Mouse (Mus musculus) megakaryocyte-erythroid progenitor cell, adult 5-6 weeks (primary cell): ENCODE measurements around the gene Ell3. TPM values are rescaled to one million over a fixed set of nuclear protein-coding genes. Genes with fewer than 3 reads are reported as not detected.
"Not testable (repeated sequence)": the region's sequence is repeated elsewhere in the genome, so short reads cannot be mapped to it uniquely, and the experiment has no call there.

Source experiments
- ATAC-seq: replicated peaks from 2 replicates; pipeline ENCODE4 v1.8.0; 2016; ENCODE audit warnings: mild to moderate bottlenecking, inconsistent platforms; ENCODE audit not compliant: severe bottlenecking, poor library complexity, low FRiP score, low TSS enrichment
- total RNA-seq, 2 experiments: library from RNA; stranded (forward) in 1 of 2; stranded (reverse) in 1 of 2; fragments of 200-1000, 215-1000 nt in 1 of 2; fragments of >200 nt in 1 of 2; fragmentation: Nextera tagmentation in 1 of 2; gene quantifications; 2 replicates each; pipeline ENCODE4 v1.2.3; 2014 to 2017

Gene Ell3
- total RNA-seq (2014; fragmentation: Nextera tagmentation) (not detected in 2 replicates), total RNA-seq (2017) (not detected in 2 replicates)

DNA sequence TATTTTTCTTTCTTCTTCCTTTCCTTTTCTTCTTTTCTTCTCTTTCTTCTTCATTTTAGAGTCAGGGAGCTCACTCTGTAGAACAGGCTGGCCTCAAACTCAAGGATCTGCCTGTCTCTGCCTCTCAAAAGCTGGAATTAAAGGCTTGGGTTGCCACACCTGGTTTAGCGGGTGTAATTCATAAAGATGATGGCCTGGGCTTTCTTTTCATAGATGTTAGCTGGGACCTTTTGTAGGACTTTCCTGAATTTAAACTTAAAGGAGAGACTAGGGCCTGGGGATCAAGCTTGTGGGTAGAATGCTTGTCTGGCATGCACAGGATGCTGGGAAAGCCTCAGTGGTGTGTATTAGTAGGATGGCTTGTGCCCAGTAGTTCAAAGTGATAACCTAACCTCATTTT lies at the start of gene Ell3:
TSS of gene Ell3 (minus strand) at position 101 of the 400 bp plus-strand sequence.
- ATAC-seq, result no peak

DNA sequence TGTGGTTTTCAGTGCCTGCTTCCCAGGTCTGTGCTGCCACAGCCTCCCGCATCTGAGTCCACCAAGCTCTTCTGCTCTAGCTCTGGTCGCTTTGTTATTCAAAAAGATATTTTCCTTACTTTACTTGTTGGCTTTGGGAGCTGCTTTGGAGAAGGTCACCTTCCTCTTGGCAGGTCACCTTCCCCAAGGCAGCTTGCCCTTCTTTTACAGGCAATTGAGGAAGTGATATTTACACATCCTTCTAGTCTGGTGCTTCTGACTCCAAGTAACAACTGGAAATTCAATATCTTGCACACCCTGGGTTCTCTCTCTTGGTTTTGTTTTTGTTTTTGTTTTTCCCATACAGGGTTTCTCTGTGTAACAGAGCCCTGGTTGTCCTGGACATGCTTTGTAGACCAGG lies 40.3 kb upstream of the Ell3 start:
- not testable (repeated sequence) for ATAC-seq

DNA sequence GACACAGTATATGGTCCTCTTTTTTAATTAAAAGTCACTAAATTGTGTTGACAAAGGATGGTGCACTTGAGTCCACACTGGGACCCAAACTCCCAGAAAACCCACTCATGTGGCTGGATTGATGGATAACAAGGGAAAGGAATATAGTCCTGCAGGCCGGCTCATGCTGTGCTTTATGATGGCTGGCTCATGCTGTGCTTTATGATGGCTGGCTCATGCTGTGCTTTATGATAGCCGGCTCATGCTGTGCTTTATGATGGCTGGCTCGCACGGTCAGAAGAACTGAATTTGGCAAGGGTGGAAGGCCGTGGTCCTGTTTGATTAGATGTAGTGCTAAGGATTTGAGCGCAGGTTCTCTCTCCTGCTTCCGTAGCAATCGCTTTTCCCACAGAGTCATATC lies 39.5 kb upstream of the Ell3 start:
- no peak for ATAC-seq

DNA sequence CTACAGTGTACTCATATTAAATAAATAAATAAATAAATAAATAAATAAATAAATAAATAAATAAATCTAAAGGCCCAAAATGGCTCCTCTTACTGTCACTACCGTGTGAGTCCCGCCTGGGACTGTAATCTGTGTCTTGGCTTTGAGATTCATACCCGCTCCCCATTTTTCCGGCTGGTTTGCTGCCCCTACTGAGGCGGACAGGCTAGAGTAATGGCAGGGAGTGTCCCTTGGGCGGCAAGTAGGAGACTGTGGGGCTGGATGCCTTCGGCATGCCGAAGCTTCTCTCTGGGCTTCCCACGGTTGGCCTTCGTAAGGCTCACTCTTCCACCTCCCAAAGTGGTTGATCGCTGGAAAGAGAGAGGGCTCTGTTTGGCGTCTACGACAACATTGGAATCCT lies 36.8 kb upstream of the Ell3 start:
- peak; percentile 32; the same call in 1 of the 2 replicates for ATAC-seq

DNA sequence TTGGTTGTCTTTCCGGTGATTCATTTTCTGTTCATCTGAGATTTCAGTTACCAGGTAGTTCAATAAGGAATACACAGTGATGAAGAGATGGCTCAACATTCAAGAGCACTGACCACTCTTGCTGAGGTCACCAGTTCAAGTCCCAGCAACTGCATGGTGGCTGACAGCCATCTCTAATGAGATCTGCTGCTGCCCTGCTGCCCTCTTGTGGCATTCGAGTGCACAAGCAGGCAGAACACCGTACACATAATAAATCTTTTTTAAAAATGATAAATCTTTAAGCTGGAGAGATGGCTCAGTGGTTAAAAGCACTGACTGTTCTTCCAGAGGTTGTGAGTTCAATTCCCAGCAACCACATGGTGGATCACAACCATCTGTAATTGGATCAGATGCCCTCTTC lies 36.4 kb upstream of the Ell3 start:
- ATAC-seq, result peak; percentile 70

DNA sequence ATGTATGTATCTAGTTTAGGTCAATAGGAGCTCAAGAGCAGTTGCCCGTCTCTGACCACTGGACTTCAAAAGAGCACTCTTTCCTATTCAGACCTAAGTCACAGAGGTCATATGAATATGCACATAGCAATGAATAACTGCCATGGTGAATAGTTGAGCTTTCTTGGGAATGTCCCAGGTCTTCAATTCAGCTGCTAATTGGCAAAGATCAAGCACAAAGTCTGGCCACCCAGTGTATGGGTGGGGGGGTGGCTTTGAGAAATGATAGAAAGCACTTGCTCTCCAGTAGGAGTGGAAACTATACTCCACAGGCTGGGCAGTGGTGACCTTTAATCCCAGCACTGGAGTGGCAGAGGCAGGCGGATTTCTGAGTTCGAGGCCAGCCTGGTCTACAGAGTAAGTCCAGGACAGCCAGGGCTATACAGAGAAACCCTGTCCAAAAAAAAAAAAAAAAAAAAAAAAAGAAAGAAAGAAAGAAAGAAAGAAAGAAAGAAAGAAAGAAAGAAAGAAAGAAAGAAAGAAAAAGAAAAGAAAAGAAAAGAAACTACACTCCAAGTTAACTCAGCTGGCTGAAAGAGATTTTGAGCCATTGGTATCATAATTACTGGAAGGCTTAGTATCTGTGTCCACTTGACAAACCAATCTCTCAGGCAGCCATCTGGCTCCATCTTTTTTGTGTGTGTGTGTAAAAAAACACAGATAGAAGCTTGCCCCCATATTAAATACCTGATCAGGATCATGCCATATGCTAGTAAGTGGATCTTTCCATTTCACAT lies 33.6 kb upstream of the Ell3 start:
- no peak for ATAC-seq

DNA sequence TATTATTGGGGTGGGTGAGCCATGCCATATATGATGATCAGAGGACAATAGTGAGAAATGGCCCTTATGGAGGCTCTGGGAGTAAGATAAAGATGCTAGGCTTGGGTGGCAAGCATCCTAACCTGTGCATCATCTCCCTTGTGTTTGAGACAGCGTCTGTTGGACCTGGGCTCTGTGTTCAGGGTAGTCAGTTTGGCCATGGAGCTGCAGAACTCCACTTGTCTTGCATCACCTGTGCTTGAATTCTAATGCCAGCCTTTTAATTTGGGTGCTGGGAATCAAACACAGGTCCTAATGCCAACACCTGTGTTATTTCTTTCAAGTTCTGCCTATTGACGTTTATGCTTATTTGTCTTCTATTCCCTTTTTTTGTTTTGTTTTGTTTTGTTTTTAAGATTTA lies 31.2 kb upstream of the Ell3 start:
- ATAC-seq, result not testable (repeated sequence)

DNA sequence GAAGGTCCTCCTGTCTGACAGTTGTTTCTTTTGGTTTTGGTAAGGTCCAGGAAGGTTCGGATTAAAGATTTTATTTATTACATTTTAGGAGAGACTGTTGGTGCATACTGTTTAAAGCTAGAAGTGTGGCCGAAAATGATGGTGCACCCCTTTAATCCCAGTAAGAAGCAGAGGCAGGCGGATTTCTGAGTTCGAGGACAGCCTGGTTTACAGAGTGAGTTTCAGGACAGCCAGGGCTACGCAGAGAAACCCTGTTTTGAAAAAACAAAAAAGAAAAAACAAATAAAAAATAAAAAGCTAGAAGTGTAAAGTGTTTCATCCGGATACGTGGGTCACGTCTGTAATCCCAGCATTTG lies 30.1 kb upstream of the Ell3 start:
- peak; percentile 23 for ATAC-seq

DNA sequence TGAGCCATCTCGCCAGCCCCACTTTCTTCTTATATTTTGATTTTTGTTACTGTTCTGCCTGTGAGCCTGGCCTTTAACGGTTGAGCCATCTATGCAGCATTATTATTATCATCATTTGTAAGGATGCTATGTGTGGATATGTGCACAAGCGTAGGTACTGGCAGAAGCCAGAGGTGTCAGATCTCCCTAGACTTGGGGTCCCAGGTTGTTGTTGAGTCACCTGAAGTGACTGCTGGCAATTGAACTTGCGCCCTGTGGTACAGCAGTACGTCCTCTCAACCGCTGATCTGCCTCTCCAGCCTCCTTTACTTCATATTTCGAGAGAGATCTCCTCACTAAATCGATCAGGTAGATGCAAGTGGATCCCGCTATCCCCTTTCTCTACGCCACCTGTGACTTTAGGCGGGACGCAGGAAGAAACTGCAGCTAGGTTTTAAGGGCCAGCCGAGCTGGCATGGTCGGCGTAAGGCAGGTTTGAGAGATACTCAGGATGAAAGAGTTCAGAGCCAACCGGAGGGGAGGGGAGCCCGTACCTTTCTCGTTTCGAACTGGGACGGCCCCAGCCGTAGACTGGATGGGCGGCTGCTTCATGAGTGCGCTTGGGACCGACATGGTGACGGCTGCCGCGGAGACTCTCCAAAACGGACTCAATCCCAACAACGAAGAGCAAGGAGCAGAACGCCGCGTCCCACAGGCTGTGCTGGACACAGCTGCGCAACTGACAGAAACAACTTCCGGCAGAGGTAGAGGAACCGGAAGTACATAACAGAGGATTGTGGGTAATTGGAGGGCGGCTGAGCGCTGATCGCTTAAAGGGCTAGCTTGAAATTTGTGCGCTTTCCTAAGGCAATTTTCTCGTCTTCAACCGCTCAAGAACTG lies 29.5 kb upstream of the Ell3 start, which contains the start of gene Mfap1b:
TSS of gene Mfap1b (minus strand) at position 767 of the 879 bp plus-strand sequence.
- ATAC-seq, result peak; percentile 96

DNA sequence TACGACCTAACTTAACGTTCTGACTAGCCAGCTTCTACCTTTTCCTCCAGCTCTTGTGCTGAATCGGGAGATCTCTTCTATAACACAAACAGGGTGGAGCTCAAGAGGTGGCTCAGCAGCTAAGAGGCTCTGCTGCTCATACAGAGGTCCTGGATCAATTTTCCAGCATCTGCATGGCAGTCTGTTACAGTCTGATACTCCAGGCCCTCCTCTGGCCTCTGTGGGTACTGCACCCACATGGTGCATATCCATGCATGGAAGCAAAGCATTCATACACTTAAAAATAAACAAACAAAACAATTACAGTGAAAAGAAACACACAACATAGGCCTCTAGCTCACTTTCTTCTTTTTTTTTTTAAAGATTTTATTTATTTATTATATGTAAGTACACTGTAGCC lies 28.7 kb upstream of the Ell3 start:
- peak; percentile 51 for ATAC-seq

DNA sequence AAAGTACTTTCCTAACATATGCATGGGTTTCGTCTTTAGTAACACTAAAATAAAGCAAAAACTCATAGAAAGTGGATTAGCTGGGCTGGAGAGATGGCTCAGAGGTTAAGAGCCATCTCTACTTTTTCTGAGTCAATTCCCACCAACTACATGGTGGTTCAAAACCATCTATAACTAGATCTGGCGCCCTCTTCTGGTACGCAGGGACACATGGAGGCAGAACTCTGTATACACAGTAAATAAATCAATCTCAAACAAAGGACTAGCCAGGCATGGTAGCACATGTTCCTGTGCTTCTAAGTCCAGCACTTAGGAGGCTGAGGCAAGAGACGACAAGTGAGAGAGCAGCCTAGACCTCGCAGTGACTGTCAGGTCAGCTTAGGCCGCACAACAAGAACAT lies 24.9 kb upstream of the Ell3 start:
- ATAC-seq, result peak; percentile 55

DNA sequence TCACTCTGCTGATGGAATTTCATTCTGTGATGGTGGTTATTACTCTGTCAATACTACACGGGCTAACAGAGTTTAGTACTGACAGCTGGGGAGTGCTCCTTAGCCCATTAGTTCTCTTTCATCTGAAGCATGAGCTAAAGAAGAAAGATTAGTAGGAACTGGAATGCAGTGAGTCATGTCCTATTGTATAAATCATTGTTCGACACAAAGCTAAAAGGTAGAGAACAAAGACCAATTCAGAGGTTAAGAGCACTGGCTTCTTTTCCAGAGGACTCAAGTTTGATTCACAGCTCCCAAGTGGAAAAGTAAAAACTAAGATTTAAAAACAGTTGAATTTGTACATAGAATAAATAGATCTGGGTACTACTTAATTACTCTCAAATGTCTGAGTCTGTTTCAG lies 16.0 kb upstream of the Ell3 start:
- no peak for ATAC-seq

DNA sequence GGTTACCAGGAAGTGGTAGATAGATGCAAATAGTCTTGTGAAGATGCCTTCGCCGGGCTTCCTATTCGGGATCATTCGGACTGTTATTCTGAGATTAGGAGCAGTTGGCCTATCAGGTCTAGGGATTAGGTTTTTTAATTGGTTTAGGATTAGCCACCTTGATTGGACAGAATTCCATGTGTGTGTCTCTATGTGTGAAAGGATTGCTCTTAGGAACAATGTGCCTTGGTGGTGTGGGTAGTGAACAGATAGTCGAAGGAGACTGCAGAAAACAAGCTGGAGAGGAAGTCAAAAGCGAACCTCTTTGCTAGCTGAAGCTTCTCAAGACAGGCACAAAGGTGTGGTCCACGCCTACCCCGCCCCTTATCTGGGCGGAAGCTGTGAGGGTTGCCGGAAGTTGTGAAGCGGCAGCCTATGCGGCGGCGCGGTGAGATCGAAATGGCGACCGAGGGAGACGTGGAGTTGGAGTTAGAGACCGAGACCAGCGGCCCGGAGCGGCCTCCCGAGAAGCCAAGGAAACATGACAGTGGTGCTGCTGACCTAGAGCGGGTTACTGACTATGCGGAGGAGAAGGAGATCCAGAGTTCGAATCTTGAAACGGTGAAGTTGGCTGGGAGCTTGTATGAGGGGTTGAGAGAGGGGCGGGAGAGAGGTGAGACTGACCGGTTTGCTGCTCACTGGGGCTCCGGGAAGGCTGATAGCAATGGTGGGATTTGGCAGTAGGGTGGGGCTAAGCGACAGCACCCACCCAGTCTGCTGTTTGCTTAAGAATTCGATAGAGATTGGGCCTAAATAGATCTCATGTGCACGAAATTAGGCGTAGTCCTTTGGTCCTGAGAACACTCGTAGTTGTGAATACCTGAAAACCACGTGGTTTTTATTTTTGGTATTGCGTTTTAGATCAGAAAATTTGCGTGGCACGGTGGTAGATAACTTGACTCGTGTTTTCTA lies 12.9 kb upstream of the Ell3 start, which contains the start of gene Serinc4:
TSS of gene Serinc4 (minus strand) at position 90 of the 951 bp plus-strand sequence.
- ATAC-seq, result peak; percentile 97

DNA sequence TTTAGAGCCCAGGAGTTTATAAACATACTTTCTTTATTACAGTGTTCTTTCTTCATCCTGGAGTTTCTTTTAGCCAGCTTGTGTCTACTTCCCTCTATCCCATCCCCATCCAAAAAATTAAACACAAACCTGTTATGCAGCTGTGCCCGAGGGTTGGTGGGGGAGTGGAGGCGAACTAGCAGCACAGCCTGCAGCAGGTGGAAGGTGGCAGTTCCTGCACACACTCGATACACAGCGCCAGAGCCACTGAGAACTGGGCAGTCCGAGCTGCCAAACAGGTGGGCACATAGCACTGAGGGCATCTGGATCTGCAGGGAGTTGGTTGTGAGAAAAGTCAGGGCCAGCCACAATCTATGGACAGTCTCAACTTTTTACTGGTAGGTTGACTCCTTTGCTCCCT lies 11.5 kb upstream of the Ell3 start:
- ATAC-seq, result no peak

DNA sequence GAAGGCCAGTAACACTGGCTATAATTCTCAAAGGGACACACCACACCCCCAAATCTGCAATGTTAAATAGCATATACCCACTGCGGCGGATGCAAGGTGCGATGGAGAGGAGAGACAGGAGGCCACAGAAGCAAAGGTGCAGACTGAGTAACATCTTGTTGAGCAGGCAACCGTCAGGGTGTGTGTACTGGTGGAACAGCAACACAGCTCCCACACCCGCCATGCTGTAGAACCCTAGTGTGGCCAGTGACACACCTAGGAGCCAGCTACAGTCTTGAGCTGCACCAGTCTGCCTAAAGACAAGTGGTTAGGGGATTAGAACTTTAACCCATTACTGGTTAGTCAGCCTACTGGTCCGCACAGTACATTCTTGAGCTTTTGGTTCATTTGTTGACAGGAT lies 9.8 kb upstream of the Ell3 start:
- ATAC-seq, result no peak

DNA sequence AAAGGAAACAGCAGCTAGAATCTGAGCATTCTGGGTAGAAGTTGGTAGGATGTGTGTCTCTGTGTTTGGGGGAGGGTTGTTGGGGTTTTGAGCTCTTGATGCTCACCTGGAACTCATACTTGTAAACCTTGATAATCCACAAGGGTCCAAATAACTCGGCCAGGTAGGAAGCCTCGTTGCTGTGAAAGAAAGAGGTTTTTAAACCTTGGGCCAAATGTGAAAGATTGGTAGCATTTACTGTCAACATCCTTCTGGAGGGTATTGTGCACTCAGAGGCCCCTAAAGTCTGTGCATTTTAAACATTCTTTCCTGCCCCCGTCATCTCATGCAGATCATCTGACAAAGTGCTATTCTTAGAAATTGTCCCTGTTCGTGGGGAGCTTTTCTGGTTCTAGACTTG lies 8.9 kb upstream of the Ell3 start, which contains the start of gene Hypk:
TSS of gene Hypk (plus strand) at position 301 of the 400 bp plus-strand sequence.
- no peak for ATAC-seq

DNA sequence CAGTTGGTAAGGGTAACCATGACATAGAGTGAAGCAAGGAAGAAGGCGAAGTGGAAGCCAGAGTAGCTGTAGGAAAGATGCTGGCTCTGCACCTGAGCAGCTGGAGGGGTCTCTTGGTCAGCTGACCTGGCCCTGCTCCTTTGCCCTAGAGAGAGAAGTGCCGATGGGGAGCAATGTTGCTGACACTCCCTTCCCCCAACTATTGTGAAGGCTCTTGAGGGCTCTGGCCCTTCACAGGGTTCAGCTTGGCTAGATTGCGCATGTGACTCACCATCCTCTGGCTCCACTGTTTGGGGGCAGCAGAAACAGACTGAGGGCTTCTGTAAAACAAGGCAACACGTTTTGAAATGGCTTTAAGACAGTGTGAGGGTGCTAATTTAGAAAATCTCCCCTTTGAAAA lies 8.3 kb upstream of the Ell3 start:
- ATAC-seq, result no peak

DNA sequence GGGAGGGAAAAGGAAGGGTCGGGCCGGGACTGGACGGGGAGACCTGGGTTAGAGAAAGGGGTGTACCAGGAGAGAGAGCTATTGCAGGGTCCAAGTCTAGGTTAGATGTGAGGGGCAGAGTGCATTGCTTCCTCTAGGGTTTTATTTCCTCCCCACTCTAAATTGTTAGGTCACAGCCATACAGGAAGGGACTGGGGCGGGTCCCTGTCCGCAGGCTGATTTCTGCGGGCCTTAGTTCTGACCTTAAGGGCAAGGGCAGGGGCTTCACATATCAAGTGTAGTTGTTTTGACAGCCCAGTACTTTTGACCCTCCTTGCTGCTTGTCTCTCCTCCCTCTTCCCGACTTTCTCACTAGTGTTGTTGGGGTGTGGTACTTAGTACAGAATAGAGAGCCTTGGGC lies 6.0 kb upstream of the Ell3 start:
- no peak for ATAC-seq

DNA sequence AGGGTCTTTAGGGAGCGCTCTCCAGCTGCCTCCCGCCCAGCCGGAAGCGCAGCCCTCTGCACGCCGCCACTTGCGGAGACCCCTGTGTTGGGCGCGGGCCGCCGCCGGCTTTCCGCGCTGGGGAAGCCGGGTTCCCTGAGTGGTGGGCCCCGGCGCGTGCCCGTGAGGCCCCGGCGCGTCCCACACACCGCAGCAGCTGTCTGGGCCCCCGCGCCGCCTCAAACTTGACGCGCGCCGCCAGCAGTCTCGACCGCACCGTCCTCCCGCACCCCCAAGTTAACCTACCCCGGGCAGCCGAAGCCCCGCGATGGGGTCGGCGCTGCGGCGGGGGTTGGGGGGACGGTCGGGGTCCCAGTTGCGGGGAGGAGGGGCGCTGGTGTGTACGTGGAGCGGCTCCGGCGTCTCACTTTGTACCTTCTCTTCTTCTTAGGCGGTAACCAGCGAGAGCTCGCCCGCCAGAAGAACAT lies 5.5 kb upstream of the Ell3 start:
- no peak for ATAC-seq
